Mouse (Mus musculus) midbrain, embryonic 15.5 days (tissue): Measurements from ENCODE around the gene Grm8. TPM values are rescaled to one million over a fixed set of nuclear protein-coding genes. Genes with fewer than 3 reads are reported as not detected.

Experiments
- ATAC-seq: fragments of 200-750 bp; cut with Nextera tagmentation; replicated peaks from 2 replicates; pipeline ENCODE4 v1.8.0; 2017; ENCODE audit warnings: moderate TSS enrichment
- H3K27ac ChIP-seq: fragments of 300-500 bp; sonication (generic); 2 replicates; pipeline ENCODE4 v1.5.1; 2015; ENCODE audit warnings: mild to moderate bottlenecking, inconsistent platforms
- H3K27me3 ChIP-seq: fragments of 300-500 bp; sonication (generic); replicated peaks from 2 replicates; pipeline ENCODE4 v1.6.1; 2015; ENCODE audit warnings: inconsistent platforms
- H3K36me3 ChIP-seq: fragments of 300-500 bp; sonication (generic); replicated peaks from 2 replicates; pipeline ENCODE4 v1.6.1; 2015; ENCODE audit warnings: inconsistent platforms
- H3K4me1 ChIP-seq: fragments of 300-500 bp; sonication (generic); 2 replicates; pipeline ENCODE4 v1.6.1; 2015; ENCODE audit warnings: inconsistent platforms
- H3K4me2 ChIP-seq: fragments of 300-500 bp; sonication (generic); 2 replicates; pipeline ENCODE4 v1.6.1; 2015; ENCODE audit warnings: inconsistent platforms, mild to moderate bottlenecking, moderate library complexity
- H3K4me3 ChIP-seq: fragments of 300-500 bp; sonication (generic); 2 replicates; pipeline ENCODE4 v1.5.1; 2015; ENCODE audit warnings: mild to moderate bottlenecking, inconsistent platforms
- H3K9ac ChIP-seq: fragments of 300-500 bp; sonication (generic); 2 replicates; pipeline ENCODE4 v1.6.1; 2015; ENCODE audit warnings: mild to moderate bottlenecking, inconsistent platforms
- H3K9me3 ChIP-seq: fragments of 300-500 bp; sonication (generic); 2 replicates; pipeline ENCODE4 v1.6.1; 2016; ENCODE audit warnings: inconsistent platforms
- WGBS: fragments of 180-500 bp; shearing (Covaris S2); methylation state at CpG from one replicate; pipeline ENCODE4 v1.1.7; 2015; ENCODE audit warnings: mixed read lengths; 5-methylcytosine and 5-hydroxymethylcytosine counted together
- polyA plus RNA-seq: library from polyadenylated mRNA; unstranded; fragments of >200 nt; fragmentation: Nextera tagmentation; extraction: Ambion mirVana; gene quantifications from 2 replicates; pipeline ENCODE4 v1.2.1, GENCODE M21; 2015

Grm8 gene
- polyA plus RNA-seq, 1 experiment from 2014 or later: 16.5 TPM

DNA sequence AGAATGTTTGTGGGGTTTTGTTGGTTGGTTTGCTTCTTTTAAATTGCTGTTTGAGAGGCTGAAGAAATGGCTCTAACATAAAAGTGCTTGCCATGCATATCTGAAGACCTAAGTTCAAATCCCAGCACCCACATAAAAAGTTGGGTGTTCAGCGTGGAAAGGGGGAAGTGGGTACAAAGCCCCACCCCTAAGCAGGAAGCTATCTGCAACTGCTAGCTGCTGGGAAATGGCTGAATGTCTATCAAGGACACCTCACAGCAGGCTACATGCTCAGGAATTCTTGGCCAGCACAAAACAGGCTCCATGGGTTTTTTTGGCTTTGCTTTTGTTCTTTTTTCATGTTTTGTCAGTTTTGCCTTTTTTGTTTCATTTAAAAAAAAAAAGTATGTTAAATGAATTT is 20.1 kb downstream of the Grm8 start:
- Histone ChIP-seq H3K4me3 (no peak overlapping the region), H3K27me3 (no peaks in the 10 kb centered on the region)
- 91% methylated on average over 1 of the region's 1 CpGs for whole genome bisulfite sequencing

DNA sequence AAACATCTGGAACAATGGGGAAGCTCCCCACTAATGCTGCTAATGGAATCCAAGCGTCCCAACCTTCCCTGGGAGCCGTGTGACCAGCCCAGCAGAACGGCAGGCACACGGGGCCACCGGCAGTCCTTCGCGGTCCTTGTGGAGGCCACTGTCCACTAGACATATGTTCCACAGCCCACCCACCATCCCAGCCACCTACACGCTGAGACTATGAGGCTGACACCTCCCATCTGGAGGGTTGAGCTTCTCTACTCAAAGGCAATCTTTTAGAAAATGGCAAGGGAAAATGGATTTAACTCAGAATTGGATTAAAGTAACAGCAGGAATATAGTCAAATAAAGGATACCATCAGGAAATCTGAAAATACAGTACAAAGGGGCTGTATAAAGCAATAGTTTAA is 23.4 kb downstream of the Grm8 start:
- WGBS: 90% methylated on average over 8 of the region's 8 CpGs
- H3K9ac ChIP-seq: no peak overlapping the region
- no peak overlapping the region for H3K27ac ChIP-seq
- H3K4me2 ChIP-seq: no peak overlapping the region
- H3K27me3 ChIP-seq: no peaks in the 10 kb centered on the region
- H3K36me3 ChIP-seq: no peaks in the 10 kb centered on the region
- no peak for ATAC-seq
- H3K9me3 ChIP-seq: no peaks in the 10 kb centered on the region
- no peak overlapping the region for H3K4me3 ChIP-seq
- no peaks in the 10 kb centered on the region for H3K4me1 ChIP-seq

More for the DNA sequence above, 20.1 kb downstream of the Grm8 start:
- no peak overlapping the region for H3K27ac ChIP-seq
- no peaks in the 10 kb centered on the region for H3K36me3 ChIP-seq
- no peak overlapping the region for H3K4me2 ChIP-seq
- H3K9me3 ChIP-seq: no peaks in the 10 kb centered on the region
- H3K9ac ChIP-seq: no peak overlapping the region
- H3K4me1 ChIP-seq: no peaks in the 10 kb centered on the region
- ATAC-seq: no peak

DNA sequence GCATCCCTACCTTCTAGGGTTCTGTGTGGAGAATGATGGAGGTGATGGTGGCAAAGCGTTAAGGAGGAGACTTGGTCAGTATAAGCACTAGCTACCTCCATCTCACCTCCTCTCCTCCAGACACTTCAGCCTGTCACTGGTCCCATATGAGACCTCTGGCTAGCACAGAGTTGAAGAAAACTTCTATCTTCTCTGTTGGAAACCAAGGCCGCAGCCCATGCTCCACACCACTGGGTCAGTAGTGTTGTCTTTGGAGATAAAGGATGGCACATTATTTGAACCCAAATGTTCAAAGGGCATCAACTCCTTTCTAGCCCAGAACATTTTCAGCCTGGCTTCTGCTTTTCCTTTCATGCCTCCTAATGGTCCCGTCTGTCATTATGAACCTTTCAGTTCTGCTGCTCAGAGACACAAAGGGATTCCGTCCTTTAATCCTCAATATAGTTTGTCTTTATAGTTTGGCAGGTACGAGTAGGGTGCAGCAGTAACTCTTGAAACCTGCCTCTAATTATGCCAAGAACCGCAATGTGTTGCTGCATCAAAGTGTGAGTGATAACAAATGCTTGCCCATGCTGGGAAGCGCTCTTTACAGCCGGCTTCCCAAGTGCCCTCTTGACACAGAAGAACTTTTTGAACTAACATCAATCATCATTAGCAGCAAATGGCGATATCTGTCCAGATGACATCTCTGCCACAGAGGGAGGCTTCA is 32.2 kb downstream of the Grm8 start:
- H3K9me3 ChIP-seq: no peaks in the 10 kb centered on the region
- H3K36me3 ChIP-seq: no peaks in the 10 kb centered on the region
- WGBS: 59% methylated on average over 9 of the region's 9 CpGs
- H3K4me2 ChIP-seq: no peak overlapping the region
- ATAC-seq: peak; percentile 87
- no peak overlapping the region for H3K4me3 ChIP-seq
- no peak overlapping the region for H3K27ac ChIP-seq
- H3K27me3 ChIP-seq: no peaks in the 10 kb centered on the region
- no peaks in the 10 kb centered on the region for H3K4me1 ChIP-seq
- no peak overlapping the region for H3K9ac ChIP-seq

DNA sequence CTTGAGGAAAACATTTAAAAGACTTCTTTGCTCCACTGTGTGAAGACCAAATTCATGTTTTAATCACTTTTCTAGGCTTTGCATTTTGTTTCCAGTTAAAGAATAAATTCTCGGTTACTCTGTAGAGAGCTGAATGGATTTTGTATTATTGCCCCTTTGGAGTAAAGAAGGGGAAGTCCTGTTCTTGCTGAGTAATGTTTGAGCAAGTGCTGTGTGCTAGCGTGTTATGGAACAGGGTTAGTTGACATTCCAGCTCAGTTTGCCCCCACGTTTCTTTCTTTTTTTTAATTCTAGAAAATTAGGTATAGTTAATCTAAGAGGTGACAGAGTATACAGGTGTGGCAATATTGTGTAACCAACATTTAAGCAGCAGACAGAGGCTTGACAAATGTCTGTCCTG is 35.0 kb downstream of the Grm8 start:
- H3K36me3 ChIP-seq: no peaks in the 10 kb centered on the region
- no peaks in the 10 kb centered on the region for H3K4me1 ChIP-seq
- H3K4me2 ChIP-seq: no peak overlapping the region
- ATAC-seq: no peak
- no peak overlapping the region for H3K4me3 ChIP-seq
- H3K27ac ChIP-seq: no peak overlapping the region
- no peak overlapping the region for H3K9ac ChIP-seq
- no peaks in the 10 kb centered on the region for H3K9me3 ChIP-seq
- no peaks in the 10 kb centered on the region for H3K27me3 ChIP-seq
- 87% methylated on average over 3 of the region's 3 CpGs for WGBS

DNA sequence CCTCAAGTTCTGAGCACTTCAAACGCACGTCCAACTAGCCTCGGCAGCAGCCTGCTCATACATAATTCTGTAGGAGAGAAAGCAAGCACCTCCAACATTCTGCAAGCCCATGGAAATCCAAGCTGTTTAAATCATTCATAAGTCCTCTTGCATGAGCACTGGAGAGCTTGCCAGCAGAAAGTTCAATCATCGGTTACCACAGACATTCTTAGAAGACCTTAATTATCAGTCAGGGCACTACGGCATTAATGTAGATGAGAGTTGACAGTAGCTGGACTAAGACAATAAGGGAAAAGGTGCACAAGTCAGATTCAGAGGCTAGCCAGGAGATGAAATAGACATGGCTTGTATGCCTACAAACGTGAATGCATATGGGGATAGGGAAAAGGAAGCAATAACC is 42.5 kb downstream of the Grm8 start:
- no peaks in the 10 kb centered on the region for H3K27me3 ChIP-seq
- no peak for ATAC-seq
- H3K36me3 ChIP-seq: no peaks in the 10 kb centered on the region
- no peak overlapping the region for H3K9ac ChIP-seq
- WGBS: 84% methylated on average over 6 of the region's 6 CpGs
- no peaks in the 10 kb centered on the region for H3K4me1 ChIP-seq
- no peak overlapping the region for H3K27ac ChIP-seq
- H3K9me3 ChIP-seq: no peaks in the 10 kb centered on the region
- no peak overlapping the region for H3K4me2 ChIP-seq
- H3K4me3 ChIP-seq: no peak overlapping the region

DNA sequence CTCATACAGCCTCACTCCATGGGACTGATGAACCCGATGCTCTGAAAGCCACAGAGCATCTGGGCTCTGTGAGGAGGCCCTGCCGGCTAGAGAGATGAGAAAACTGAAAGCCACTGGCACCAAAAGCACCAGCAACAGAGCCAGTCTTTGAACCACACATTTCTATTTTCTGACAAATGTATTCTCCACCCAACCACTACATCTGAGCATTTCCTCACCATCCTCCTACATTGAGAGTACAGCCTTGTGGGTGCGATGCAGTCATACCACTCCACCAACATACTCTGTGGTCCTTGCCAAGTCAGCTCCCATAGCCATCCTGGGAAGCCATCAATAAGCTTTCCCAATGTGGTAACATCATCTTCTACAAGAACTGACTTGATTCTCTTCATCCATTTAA is 43.1 kb downstream of the Grm8 start:
- H3K4me2 ChIP-seq: no peak overlapping the region
- H3K9ac ChIP-seq: no peak overlapping the region
- no peaks in the 10 kb centered on the region for H3K36me3 ChIP-seq
- no peak for ATAC-seq
- no peak overlapping the region for H3K27ac ChIP-seq
- WGBS: 88% methylated on average over 3 of the region's 3 CpGs
- no peaks in the 10 kb centered on the region for H3K27me3 ChIP-seq
- no peaks in the 10 kb centered on the region for H3K9me3 ChIP-seq
- H3K4me1 ChIP-seq: no peaks in the 10 kb centered on the region
- H3K4me3 ChIP-seq: no peak overlapping the region

DNA sequence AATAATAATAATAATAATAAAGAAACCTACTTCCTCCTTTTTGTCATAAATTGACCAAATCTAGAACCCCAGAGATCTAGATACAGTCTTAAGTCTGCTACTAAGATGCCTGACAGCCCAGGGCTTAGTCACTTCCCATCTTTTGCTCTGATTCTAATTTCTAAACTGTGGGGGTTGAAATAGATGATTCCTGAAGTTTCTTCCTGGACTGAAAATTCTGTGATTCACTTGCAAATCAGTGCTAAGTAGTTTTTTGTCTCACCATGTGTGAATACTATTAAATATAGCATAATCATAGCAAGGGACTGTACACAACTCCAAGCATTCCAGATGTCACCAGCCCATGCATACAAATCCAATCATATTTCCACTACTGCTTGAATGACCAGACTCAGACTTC is 44.0 kb downstream of the Grm8 start:
- ATAC-seq: no peak
- no peak overlapping the region for H3K27ac ChIP-seq
- H3K4me1 ChIP-seq: no peaks in the 10 kb centered on the region
- H3K4me3 ChIP-seq: no peak overlapping the region
- no peak overlapping the region for H3K9ac ChIP-seq
- H3K27me3 ChIP-seq: no peaks in the 10 kb centered on the region
- no peaks in the 10 kb centered on the region for H3K36me3 ChIP-seq
- no peak overlapping the region for H3K4me2 ChIP-seq
- H3K9me3 ChIP-seq: no peaks in the 10 kb centered on the region

DNA sequence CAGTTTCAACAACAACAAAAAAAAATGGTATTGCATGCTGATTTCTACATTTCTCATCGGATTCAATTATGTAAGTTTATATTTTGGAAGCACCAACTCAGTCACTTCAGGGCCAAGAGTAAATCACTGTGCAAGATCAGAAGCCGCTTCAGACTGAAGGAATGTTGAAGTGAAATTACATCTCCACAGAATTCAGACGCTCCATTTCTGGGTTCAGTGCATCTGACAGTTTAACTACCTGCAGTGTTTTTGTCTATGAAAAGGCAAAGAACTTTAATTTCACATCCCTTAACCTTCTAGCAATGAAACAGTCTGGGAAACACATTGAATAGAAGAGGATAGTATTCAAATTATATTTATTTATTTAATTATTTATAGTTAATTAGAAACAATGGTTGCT is 59.4 kb downstream of the Grm8 start:
- H3K27ac ChIP-seq: no peak overlapping the region
- 80% methylated on average over 3 of the region's 3 CpGs for WGBS
- H3K27me3 ChIP-seq: no peaks in the 10 kb centered on the region
- H3K9ac ChIP-seq: no peak overlapping the region
- H3K4me3 ChIP-seq: no peak overlapping the region
- H3K9me3 ChIP-seq: no peaks in the 10 kb centered on the region
- no peaks in the 10 kb centered on the region for H3K36me3 ChIP-seq
- no peak for ATAC-seq
- no peak overlapping the region for H3K4me2 ChIP-seq
- H3K4me1 ChIP-seq: no peaks in the 10 kb centered on the region

DNA sequence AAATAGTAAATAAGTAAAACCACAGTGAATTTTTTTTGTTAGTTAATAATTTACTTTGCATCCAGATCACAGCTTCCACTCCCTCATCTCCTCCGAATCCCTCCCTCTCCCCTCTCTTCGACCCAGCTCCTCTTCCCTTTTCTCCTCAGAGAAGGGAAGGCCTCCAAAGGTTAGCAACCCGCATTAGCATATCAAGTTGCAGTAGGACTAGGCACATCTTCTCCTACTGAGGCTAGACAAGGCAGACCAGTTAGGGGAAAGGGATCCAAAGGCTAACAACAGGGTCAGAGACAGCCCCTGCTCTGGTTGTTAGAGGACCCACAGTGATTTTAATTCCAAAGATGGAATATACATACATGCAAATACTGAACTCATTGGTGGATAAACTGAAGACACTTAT is 60.5 kb downstream of the Grm8 start:
- Histone ChIP-seq H3K27ac (no peak overlapping the region), H3K4me3 (no peak overlapping the region), H3K4me1 (no peaks in the 10 kb centered on the region), H3K27me3 (no peaks in the 10 kb centered on the region), H3K36me3 (no peaks in the 10 kb centered on the region), H3K9me3 (no peaks in the 10 kb centered on the region), H3K4me2 (no peak overlapping the region), H3K9ac (no peak overlapping the region)
- WGBS: 46% methylated on average over 3 of the region's 3 CpGs
- ATAC-seq: no peak

DNA sequence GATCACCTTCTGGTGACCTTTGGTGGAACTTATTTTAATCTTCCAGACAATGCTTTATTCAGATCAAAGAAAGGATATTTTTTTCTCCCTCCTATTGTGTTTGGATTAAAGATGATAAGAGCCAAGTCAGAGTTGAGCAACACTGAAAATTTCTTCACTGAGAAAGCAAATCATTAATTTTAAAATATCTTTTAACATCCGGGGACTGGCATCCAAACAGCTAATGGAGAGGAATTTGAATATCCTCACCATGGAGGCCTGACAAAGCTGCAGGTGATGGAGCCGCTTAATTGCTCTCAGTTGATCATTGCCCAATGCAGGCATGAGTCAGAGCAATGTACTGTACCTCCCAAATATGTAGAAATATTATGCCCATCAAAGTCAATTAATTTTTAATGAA is 83.0 kb downstream of the Grm8 start:
- H3K36me3 ChIP-seq: no peaks in the 10 kb centered on the region
- H3K4me2 ChIP-seq: no peak overlapping the region
- H3K4me1 ChIP-seq: no peaks in the 10 kb centered on the region
- H3K27ac ChIP-seq: no peak overlapping the region
- no peak overlapping the region for H3K9ac ChIP-seq
- no peak overlapping the region for H3K4me3 ChIP-seq
- WGBS: 69% methylated on average over 2 of the region's 2 CpGs
- H3K27me3 ChIP-seq: no peaks in the 10 kb centered on the region
- no peak for ATAC-seq
- H3K9me3 ChIP-seq: no peaks in the 10 kb centered on the region

DNA sequence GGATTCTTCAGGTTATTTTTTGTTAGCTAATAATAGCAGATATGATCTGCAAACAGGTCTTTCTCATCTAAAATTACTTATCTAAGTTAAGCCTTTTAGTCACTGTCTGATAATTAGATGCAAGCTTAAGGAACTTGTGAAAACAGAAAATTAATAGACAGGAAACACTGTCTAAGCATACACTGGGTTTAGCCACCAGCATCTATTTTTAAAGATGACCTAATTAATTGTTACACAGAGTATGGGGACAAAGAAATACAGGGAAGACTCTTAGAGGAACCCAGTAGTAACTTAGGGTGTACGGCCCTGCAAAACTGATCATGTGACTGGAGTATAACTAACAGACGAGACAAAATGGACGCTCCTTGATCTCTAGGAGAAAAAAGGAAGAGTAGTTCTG is 92.6 kb downstream of the Grm8 start:
- Histone ChIP-seq H3K9ac (no peak overlapping the region), H3K9me3 (no peaks in the 10 kb centered on the region), H3K4me1 (no peaks in the 10 kb centered on the region), H3K4me2 (no peak overlapping the region), H3K4me3 (no peak overlapping the region), H3K27ac (no peak overlapping the region), H3K36me3 (no peaks in the 10 kb centered on the region), H3K27me3 (no peaks in the 10 kb centered on the region)
- no peak; the same call in 1 of the 2 replicates for ATAC-seq
- 89% methylated on average over 3 of the region's 3 CpGs for WGBS

DNA sequence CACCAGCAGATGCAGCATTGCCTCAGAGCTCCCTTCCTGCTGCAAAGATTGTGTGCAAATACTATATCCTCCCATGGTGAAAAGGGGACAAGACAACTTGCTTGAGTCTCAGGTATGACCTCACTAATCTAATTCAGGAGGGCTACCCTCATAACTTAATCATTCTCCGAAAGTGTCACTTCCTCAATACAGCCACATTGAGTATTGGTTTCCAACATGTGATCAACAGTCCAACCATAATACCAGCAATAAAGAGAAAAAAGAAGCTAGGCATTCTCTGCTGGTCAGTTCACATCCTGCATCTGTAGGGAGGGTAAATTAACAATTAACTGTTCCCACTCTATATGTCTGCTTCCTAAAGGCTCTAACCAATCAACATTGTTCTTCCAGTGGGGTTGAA is 94.2 kb downstream of the Grm8 start:
- H3K4me3 ChIP-seq: no peak overlapping the region
- 92% methylated on average over 1 of the region's 1 CpGs for WGBS
- no peaks in the 10 kb centered on the region for H3K4me1 ChIP-seq
- H3K9ac ChIP-seq: no peak overlapping the region
- H3K27me3 ChIP-seq: no peaks in the 10 kb centered on the region
- H3K27ac ChIP-seq: no peak overlapping the region
- no peaks in the 10 kb centered on the region for H3K9me3 ChIP-seq
- H3K36me3 ChIP-seq: no peaks in the 10 kb centered on the region
- H3K4me2 ChIP-seq: no peak overlapping the region
- ATAC-seq: no peak

DNA sequence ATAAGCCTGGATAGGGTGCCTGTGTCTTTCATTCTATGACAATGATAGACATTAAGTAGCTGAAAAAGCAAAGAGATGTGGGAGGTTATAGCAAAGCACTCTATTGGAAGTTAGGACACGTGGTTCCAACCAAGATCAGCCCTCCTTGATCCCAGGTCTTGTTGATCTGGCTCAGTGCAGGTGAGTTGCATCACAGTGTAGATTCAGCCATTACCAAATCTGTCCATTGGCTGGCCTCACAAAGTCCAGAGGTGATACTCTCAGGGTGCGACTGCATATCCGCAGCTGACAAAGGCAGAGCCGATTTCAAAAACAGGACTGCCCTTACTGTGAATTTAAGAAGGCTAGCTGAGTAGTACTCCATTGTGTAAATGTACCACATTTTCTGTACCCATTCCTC is 103.0 kb downstream of the Grm8 start:
- Histone ChIP-seq H3K9me3 (no peaks in the 10 kb centered on the region), H3K9ac (no peak overlapping the region), H3K27me3 (no peaks in the 10 kb centered on the region), H3K27ac (no peak overlapping the region), H3K36me3 (no peaks in the 10 kb centered on the region), H3K4me3 (no peak overlapping the region), H3K4me1 (no peaks in the 10 kb centered on the region), H3K4me2 (no peak overlapping the region)
- ATAC-seq: no peak
- WGBS: 92% methylated on average over 4 of the region's 4 CpGs
